Comparison of ENCODE assay signal across 8 mouse cellular contexts in the genomic region with DNA sequence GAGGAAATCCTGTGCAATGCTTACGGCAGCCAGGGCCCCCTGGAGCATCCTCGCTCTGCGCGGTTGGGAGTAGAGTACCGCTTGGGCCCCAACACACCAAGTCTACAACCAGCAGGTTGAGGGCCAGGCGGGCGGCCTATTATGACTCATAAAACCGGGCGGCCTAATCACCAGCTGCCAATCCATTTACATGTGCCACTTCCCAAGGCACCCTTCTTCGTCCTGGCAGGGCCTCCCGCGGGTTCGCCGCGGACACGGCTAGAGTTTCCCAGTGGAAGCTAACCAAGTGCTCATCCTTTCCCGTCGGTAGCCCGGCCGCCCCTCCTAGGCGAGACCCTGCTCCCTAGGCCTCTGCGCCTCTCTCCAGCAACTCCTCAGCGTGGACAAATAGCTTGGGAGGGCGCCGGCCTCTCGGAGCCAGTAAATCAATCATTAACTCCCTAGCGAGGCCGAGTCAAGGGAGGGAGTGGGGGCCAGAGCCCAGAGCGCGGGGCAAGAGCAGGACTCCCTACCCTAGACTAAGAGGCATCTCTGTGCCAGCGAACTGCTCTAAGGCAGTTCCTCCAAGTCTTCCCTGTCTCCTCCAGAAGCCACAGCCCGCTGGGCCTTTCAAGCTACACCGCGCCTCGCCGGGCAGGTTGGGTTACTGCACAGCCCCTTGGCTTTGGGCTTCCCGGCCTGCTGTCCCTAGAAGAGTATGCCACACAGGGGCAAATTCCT.
DNase-seq lines count a peak whose midpoint lies in the region; ATAC-seq and TF ChIP-seq lines count a peak whose summit lies in the region.

No protein-coding gene starts in this region.

- DNase-seq in embryo, embryonic 10 days (ENCODE audit: low spot score), result peak; percentile 54
- no peak for DNase-seq in embryo, embryonic 9.5 days (ENCODE audit: extremely low spot score)
- DNase-seq in CH12.LX (ENCODE audit: extremely low read depth), result no peak
- DNase-seq in embryonic facial prominence, embryonic 10.5 days (ENCODE audit: low spot score), result peak; percentile 61
- DNase-seq in limb, embryonic 14.5 days (ENCODE audit: low spot score), result no peak
- no peak for DNase-seq in c-Kit-positive CD71-positive TER-119-positive erythroid progenitor cells, embryonic 14.5 days (ENCODE audit: low spot score)

- TF ChIP-seq RAD21 in CH12.LX (IDR thresholded peaks at IDR 0.05; ENCODE audit: low read depth, low read length), result no peak

- no peak for TF ChIP-seq POLR2A in CH12.LX (IDR thresholded peaks at IDR 0.05; ENCODE audit: low read depth, low read length)
- no peak for TF ChIP-seq POLR2A in limb, embryonic 14.5 days (IDR thresholded peaks at IDR 0.05; ENCODE audit: borderline replicate concordance, extremely low read depth, insufficient read depth, insufficient read length)

- in situ Hi-C loops in CH12.LX (cut with MboI; ENCODE audit: low pct_ligation_motif_present, low pct_unique_long_range_greater_than_20kb, low sequenced_read_pairs), result no loop called here

- dilution Hi-C loops in CH12.LX (cut with MboI; ENCODE audit: extremely low pct_ligation_motif_present, extremely low pct_unique_long_range_greater_than_20kb, low sequenced_read_pairs), result no loop called here

- peaks cover 25% of the 10 kb centered on the region for H3K79me2 ChIP-seq in CH12.LX (replicated peaks; ENCODE audit: control insufficient read depth, extremely low read depth, insufficient read depth, poor library complexity, severe bottlenecking)

- no peak for TF ChIP-seq CTCF in CH12.LX (conservative IDR thresholded peaks at IDR 0.05 in 1 of 2, IDR thresholded peaks at IDR 0.05 in 1 of 2; ENCODE audit: low read depth in 2 of 2, low read length in 2 of 2)

- H3K4me2 ChIP-seq in CH12.LX (ENCODE audit: insufficient read depth, low read depth, poor library complexity, severe bottlenecking), result no peak overlapping the region
- H3K4me2 ChIP-seq in hindbrain, embryonic 12.5 days (replicated peaks), result peak overlapping the region; percentile 91
- peak overlapping the region; percentile 81 for H3K4me2 ChIP-seq in limb, embryonic 14.5 days (replicated peaks; ENCODE audit: low read depth, low read length, severe bottlenecking)
- H3K4me2 ChIP-seq in neural tube, embryonic 12.5 days (replicated peaks), result peak overlapping the region; percentile 85

- H3K9me3 ChIP-seq in CH12.LX (replicated peaks; ENCODE audit: low read length), result peaks cover 6% of the 10 kb centered on the region
- H3K9me3 ChIP-seq in embryonic facial prominence, embryonic 10.5 days, result no peaks in the 10 kb centered on the region
- H3K9me3 ChIP-seq in hindbrain, embryonic 12.5 days (replicated peaks), result no peaks in the 10 kb centered on the region
- no peaks in the 10 kb centered on the region for H3K9me3 ChIP-seq in limb, embryonic 14.5 days (ENCODE audit: control insufficient read depth, low read length)
- no peaks in the 10 kb centered on the region for H3K9me3 ChIP-seq in neural tube, embryonic 12.5 days

- no peaks in the 10 kb centered on the region for H3K27me3 ChIP-seq in CH12.LX (replicated peaks)
- peaks cover 100% of the 10 kb centered on the region for H3K27me3 ChIP-seq in embryonic facial prominence, embryonic 10.5 days (replicated peaks; ENCODE audit: low read depth, poor library complexity, severe bottlenecking)
- H3K27me3 ChIP-seq in hindbrain, embryonic 12.5 days, result peaks cover 86% of the 10 kb centered on the region
- peaks cover 42% of the 10 kb centered on the region for H3K27me3 ChIP-seq in limb, embryonic 14.5 days (ENCODE audit: control insufficient read depth, insufficient read depth, low read length)
- H3K27me3 ChIP-seq in neural tube, embryonic 12.5 days (replicated peaks), result peaks cover 60% of the 10 kb centered on the region

- peak overlapping the region; percentile 66 for H3K27ac ChIP-seq in CH12.LX (ENCODE audit: insufficient read depth, low read depth)
- H3K27ac ChIP-seq in embryonic facial prominence, embryonic 10.5 days (replicated peaks), result peak overlapping the region; percentile 85
- peak overlapping the region; percentile 94 for H3K27ac ChIP-seq in hindbrain, embryonic 12.5 days
- peak overlapping the region; percentile 84; the same call in 1 of the 2 replicates for H3K27ac ChIP-seq in limb, embryonic 14.5 days (replicated peaks; ENCODE audit: low read depth, low read length)
- peak overlapping the region; percentile 79 for H3K27ac ChIP-seq in neural tube, embryonic 12.5 days

- no peaks in the 10 kb centered on the region for H3K36me3 ChIP-seq in CH12.LX (replicated peaks in 1 of 2; ENCODE audit: control insufficient read depth in 1 of 2, insufficient read depth in 1 of 2, low read length in 1 of 2)
- no peaks in the 10 kb centered on the region for H3K36me3 ChIP-seq in embryonic facial prominence, embryonic 10.5 days (replicated peaks)
- no peaks in the 10 kb centered on the region for H3K36me3 ChIP-seq in hindbrain, embryonic 12.5 days
- no peaks in the 10 kb centered on the region for H3K36me3 ChIP-seq in limb, embryonic 14.5 days (ENCODE audit: control insufficient read depth, insufficient read depth, low read length)
- H3K36me3 ChIP-seq in neural tube, embryonic 12.5 days, result no peaks in the 10 kb centered on the region

- no peak for TF ChIP-seq EP300 in CH12.LX (IDR thresholded peaks at IDR 0.05; ENCODE audit: low read length)

- H3K9ac ChIP-seq in CH12.LX (ENCODE audit: insufficient read depth, low read depth), result no peak overlapping the region
- peak overlapping the region; percentile 18; the same call in 1 of the 2 replicates for H3K9ac ChIP-seq in hindbrain, embryonic 12.5 days
- H3K9ac ChIP-seq in limb, embryonic 14.5 days (ENCODE audit: low read depth, low read length, severe bottlenecking), result no peak overlapping the region
- peak overlapping the region; percentile 69; the same call in 1 of the 2 replicates for H3K9ac ChIP-seq in neural tube, embryonic 12.5 days

- H3K4me1 ChIP-seq in CH12.LX (ENCODE audit: control insufficient read depth in 1 of 2, insufficient read depth in 2 of 2), result peaks cover 3 to 5% of the 10 kb centered on the region in 2 experiments; a peak in 2 of 4 replicates
- peaks cover 63% of the 10 kb centered on the region for H3K4me1 ChIP-seq in embryonic facial prominence, embryonic 10.5 days
- peaks cover 36% of the 10 kb centered on the region for H3K4me1 ChIP-seq in hindbrain, embryonic 12.5 days
- peaks cover 14% of the 10 kb centered on the region for H3K4me1 ChIP-seq in limb, embryonic 14.5 days (ENCODE audit: control insufficient read depth, insufficient read depth, low read length)
- peaks cover 31% of the 10 kb centered on the region for H3K4me1 ChIP-seq in neural tube, embryonic 12.5 days

- WGBS in embryonic facial prominence, embryonic 10.5 days, result 3% methylated on average over 37 of the region's 37 CpGs
- 3% methylated on average over 37 of the region's 37 CpGs for WGBS in hindbrain, embryonic 12.5 days
- 6% methylated on average over 36 of the region's 37 CpGs for WGBS in limb, embryonic 14.5 days
- 2% methylated on average over 36 of the region's 37 CpGs for WGBS in neural tube, embryonic 12.5 days

- no peak for ATAC-seq in hindbrain, embryonic 12.5 days (ENCODE audit: low FRiP score)
- ATAC-seq in limb, embryonic 14.5 days (ENCODE audit: low FRiP score, low read depth), result peak; percentile 5; the same call in 1 of the 2 replicates
- ATAC-seq in neural tube, embryonic 12.5 days (ENCODE audit: low FRiP score, low read depth), result peak; percentile 11

- H3K4me3 ChIP-seq in CH12.LX (replicated peaks in 1 of 3; ENCODE audit: low read depth in 2 of 3, low read length in 2 of 3, poor library complexity in 1 of 3), result no peak overlapping the region
- H3K4me3 ChIP-seq in embryonic facial prominence, embryonic 10.5 days, result peak overlapping the region; percentile 67
- H3K4me3 ChIP-seq in hindbrain, embryonic 12.5 days, result peak overlapping the region; percentile 46; the same call in 1 of the 2 replicates
- H3K4me3 ChIP-seq in limb, embryonic 14.5 days (replicated peaks; ENCODE audit: low read length), result peak overlapping the region; percentile 47
- no peak overlapping the region for H3K4me3 ChIP-seq in neural tube, embryonic 12.5 days

TF ChIP-seq in CH12.LX, 34 proteins besides CTCF, POLR2A, EP300 and RAD21:
- no peak for TF ChIP-seq BHLHE40 (IDR thresholded peaks at IDR 0.05; ENCODE audit: low read depth, low read length)
- TF ChIP-seq SMC3 (IDR thresholded peaks at IDR 0.05; ENCODE audit: low read depth, low read length), result no peak
- TF ChIP-seq E2F4 (IDR thresholded peaks at IDR 0.05; ENCODE audit: insufficient replicate concordance, low read depth, low read length), result no peak
- TF ChIP-seq MAZ (IDR thresholded peaks at IDR 0.05; ENCODE audit: low read depth, low read length), result no peak
- no peak for TF ChIP-seq CHD2 (IDR thresholded peaks at IDR 0.05; ENCODE audit: low read length)
- TF ChIP-seq PAX5 (IDR thresholded peaks at IDR 0.05; ENCODE audit: low read length), result no peak
- no peak for TF ChIP-seq ETS1 (conservative IDR thresholded peaks at IDR 0.05; ENCODE audit: low read depth, low read length)
- no peak for TF ChIP-seq POLR2AphosphoS2 (IDR thresholded peaks at IDR 0.05; ENCODE audit: low read depth, low read length)
- TF ChIP-seq ZMIZ1 (IDR thresholded peaks at IDR 0.05; ENCODE audit: low read depth, low read length), result no peak
- no peak for TF ChIP-seq NELFE (IDR thresholded peaks at IDR 0.05; ENCODE audit: low read depth, low read length)
- TF ChIP-seq MAX (IDR thresholded peaks at IDR 0.05; ENCODE audit: low read length), result no peak
- no peak for TF ChIP-seq TBP (conservative IDR thresholded peaks at IDR 0.05; ENCODE audit: low read depth, low read length)

Comparison
In these comparisons a context has a peak if more than half of its experiments do, and no peak if none do; other contexts are left out.
1. DNase-seq: peak in embryo, embryonic 10 days (single experiment) and embryonic facial prominence, embryonic 10.5 days (single experiment); none in embryo, embryonic 9.5 days (single experiment), CH12.LX (single experiment), limb, embryonic 14.5 days (single experiment) and c-Kit-positive CD71-positive TER-119-positive erythroid progenitor cells, embryonic 14.5 days (single experiment).
2. H3K4me3 ChIP-seq: peak in embryonic facial prominence, embryonic 10.5 days (single experiment), hindbrain, embryonic 12.5 days (single experiment) and limb, embryonic 14.5 days (single experiment); none in CH12.LX (0 of 3) and neural tube, embryonic 12.5 days (single experiment).
3. H3K9ac ChIP-seq: peak in hindbrain, embryonic 12.5 days (single experiment) and neural tube, embryonic 12.5 days (single experiment); none in CH12.LX (single experiment) and limb, embryonic 14.5 days (single experiment).
4. Peak in every context shown above with its lines, with median percentiles within 50 percentile points of each other: H3K27ac ChIP-seq.